Mouse (Mus musculus): Measurements from ENCODE around the gene Metrn. TPM values are rescaled to one million over a fixed set of nuclear protein-coding genes. Genes with fewer than 3 reads are reported as not detected.
A peak's percentile ranks its signal among the peaks of the same experiment; 100 is the strongest.

Gene Metrn
- total RNA-seq, 2 experiments from 2014 or later: 1.3 to 3.2 TPM

DNA sequence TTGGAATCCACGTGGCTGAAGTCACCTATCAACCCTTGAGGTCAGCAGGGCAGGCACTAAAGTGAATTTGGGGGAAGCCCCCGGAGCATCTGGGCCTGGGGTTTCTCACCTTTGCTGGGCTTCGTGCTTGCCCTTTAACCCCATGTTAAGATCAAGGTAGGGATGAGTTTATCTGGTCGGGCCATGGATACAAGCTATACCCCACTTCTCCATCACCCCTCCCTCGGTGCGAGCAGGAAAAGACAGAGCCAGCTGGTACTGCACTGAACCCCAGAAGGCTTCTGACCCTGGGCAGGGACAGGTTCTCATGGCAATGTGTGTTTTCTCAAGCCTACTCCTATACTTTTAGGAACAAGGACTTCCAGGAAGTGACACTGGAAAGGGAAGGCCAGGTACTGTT lies 15.6 kb downstream of the Metrn start:
- ATAC-seq (replicated peaks; ENCODE audit: low FRiP score, poor library complexity, severe bottlenecking): no peak

DNA sequence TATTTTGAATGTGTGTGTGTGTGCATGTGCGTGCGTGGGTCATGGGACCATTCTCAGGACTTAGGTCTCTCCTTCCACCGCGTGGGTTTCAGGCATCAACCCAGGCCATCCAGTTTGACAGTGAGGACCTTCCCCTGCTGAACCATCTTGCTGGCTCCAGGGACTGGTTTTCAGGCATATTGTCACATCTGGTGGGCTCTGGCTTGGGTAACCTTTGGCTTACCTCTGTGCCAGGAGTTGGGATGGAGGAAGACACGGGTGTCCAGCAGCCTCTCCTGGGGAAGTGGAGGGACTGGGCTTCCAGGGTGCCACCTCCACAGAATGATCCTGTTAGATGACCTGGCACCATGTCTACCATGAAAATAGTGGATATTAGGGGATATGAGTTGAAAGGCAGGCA lies 19.0 kb downstream of the Metrn start:
- ATAC-seq (replicated peaks; ENCODE audit: low FRiP score, poor library complexity, severe bottlenecking): no peak

DNA sequence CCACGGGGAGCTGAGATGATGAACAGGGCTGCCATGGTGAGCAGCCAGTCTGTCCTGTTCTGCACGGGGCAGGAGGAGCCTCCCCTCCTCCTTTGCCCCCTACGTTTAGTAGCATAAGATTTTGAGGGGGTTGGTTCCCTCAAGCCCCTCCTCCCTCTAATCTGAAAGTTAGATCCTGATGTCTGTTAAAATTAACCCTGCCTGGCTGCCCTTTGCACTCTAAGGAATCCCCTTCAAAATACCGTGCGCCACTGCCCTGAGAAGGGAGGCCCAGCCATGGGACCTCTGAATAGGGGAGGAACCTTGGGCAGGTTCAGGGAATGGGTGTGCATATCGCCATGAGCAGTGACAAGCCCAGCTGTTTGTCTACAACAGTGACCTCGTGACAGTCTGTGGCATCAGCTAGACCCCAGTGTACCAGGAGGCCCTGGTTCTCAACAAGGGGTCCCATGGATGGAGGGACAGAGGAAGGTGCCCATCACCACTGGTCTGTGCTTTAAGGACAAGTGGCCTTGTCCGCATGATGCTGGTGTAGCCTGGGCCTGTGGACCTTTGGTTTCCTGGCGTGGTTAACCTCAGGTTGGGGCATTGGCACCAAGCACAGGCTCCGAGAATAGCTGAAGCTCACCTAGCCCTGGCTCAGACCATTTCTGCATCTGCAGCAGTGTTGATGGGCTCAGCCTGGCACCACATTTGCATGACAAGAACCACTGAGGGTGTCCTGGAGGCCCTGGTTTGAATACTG lies 21.4 kb downstream of the Metrn start:
- ATAC-seq (replicated peaks; ENCODE audit: low FRiP score, poor library complexity, severe bottlenecking): no peak

DNA sequence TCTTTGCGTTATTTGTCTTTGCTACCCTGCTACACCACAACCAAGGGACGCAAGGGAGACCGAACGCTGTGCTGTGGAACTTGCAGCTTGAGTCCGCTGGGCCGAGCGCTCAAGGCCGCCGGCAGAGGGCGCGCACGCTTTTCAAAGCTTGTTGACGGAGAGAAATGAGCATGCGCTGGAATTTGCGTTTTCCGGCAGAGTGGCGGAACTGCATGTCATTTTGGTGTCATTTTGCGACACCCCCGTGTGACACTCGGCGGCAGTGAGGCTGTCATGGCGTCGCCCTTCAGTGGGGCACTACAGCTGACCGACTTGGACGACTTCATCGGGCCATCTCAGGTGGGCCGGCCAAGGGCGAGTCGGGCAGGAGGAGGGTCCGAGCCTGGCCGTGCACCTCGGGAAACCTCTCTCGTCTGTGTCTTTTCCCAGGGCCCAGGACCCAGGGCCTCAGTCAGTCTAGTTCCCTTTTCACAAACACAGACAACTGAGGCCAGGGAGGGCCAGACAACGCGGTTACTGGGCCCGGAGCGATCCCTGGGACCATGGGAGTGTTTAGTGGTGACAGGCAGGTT lies 23.3 kb downstream of the Metrn start, which contains the start of gene Narfl:
TSS of gene Narfl (plus strand) at position 228 of the 572 bp plus-strand sequence.
- ATAC-seq (replicated peaks; ENCODE audit: low FRiP score, poor library complexity, severe bottlenecking): peak; percentile 97

DNA sequence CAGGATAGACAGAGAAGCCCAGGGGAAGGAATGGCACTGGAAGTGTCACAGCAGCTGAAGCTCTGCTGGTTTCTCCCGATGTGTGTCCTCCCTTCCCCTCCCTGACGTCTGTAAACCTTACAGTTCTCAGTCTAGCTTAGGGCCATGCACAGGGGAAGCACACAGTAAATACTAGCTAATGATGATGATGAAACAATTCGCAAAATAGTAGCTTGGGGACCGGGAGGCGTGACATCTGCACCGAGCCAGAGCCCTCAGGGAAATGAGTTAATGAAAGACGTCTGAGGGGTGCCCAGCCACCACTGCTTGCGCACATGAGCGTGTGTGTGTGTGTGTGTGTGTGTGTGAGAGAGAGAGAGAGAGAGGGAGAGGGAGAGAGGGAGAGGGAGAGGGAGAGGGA lies 27.6 kb downstream of the Metrn start:
- no peak for ATAC-seq (replicated peaks; ENCODE audit: low FRiP score, poor library complexity, severe bottlenecking)

DNA sequence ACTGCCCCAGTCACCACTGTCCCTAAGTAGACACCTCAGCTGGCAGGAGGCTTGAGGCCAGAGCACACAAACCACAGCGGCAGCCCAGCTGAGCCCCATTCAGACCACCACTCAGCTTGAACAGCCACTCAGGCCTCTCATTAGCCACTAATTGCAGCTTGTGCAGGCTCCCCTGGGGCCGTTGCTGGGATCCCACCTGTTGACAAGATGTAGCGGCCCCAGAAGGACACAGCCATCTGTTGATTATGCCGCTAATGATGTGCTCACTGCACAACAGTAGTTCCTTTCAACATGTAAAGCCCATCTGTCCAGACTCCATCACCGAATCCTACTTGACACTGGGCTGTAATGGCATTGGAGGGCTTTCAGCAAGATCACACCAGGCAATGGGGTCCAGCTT lies 31.1 kb downstream of the Metrn start:
- ATAC-seq (replicated peaks; ENCODE audit: low FRiP score, poor library complexity, severe bottlenecking): no peak

DNA sequence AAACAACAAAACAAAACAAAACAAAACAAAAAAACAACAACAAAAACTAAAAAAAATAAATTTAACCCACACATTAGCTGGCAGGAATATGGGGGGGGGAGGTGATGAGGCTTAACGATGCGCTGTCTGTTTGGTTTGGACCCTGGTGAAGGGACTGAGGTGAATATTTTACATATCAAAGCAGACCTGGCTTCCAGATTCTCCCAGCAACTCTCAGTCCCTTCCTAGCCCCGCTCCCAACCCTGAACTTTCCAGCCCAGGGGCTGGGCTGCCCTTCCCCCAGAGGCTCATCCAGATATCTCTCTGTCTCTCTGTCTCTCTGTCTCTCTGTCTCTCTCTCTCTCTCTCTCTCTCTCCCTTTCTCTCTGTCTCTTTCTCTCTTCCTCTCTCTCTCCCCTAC lies 34.3 kb downstream of the Metrn start:
- ATAC-seq (replicated peaks; ENCODE audit: low FRiP score, poor library complexity, severe bottlenecking): no peak

DNA sequence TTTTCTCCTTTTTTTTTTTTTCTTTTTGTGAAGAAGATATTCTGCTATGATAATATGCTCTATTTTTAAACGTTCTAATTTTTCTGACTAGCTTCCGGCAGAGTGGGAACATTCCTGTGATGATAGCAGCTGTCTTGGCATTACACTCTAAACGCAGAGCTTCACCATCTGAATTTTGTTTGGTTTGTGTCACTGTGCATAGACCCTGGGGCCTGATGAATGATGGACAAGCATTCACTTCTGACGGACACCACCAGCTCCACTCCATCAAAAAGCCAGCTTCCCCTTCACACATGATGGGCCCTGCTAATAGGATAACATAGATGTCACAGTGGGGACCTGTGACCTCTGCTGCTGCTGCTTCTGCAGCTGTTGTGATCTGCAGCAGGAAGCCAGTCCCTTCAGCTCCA lies 35.4 kb downstream of the Metrn start:
- no peak for ATAC-seq (replicated peaks; ENCODE audit: low FRiP score, poor library complexity, severe bottlenecking)

DNA sequence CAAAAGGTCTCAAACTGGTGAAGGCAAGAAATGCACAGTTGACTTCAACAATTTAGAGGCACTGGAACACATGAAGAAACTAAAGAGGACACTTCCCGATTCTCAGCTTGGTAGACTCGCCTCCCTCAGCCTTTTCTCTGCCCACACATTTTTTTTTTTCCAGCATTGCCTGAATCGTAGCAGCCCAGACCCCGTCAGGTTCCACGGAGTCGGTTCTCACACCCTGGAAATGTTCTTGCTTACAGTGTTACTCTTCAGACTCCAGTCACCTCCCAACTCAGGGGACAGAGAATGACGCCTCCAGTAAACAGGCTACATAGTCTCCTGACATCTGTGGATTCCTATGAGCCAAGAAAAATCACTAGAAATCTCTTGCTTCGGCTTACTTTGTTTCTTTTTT lies 36.8 kb downstream of the Metrn start:
- ATAC-seq (replicated peaks; ENCODE audit: low FRiP score, poor library complexity, severe bottlenecking): no peak

DNA sequence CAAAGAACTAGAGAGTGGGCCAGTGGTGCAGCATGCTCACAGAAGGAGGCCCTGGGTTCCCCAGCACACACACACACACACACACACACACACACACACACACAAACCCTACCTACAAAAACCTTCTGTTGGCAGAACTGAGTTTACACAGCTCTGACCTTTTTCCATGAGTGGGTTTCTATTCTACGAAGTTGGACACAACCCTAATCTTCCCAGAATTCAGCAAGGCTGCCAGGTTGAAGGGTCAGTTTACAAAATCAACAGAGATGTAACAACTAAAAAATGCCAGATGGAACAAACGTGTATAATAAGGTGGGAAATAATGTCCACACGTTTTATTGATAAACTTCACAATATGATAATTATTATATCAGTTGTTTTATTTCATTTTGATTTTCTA lies 39.2 kb downstream of the Metrn start:
- no peak for ATAC-seq (replicated peaks; ENCODE audit: low FRiP score, poor library complexity, severe bottlenecking)

DNA sequence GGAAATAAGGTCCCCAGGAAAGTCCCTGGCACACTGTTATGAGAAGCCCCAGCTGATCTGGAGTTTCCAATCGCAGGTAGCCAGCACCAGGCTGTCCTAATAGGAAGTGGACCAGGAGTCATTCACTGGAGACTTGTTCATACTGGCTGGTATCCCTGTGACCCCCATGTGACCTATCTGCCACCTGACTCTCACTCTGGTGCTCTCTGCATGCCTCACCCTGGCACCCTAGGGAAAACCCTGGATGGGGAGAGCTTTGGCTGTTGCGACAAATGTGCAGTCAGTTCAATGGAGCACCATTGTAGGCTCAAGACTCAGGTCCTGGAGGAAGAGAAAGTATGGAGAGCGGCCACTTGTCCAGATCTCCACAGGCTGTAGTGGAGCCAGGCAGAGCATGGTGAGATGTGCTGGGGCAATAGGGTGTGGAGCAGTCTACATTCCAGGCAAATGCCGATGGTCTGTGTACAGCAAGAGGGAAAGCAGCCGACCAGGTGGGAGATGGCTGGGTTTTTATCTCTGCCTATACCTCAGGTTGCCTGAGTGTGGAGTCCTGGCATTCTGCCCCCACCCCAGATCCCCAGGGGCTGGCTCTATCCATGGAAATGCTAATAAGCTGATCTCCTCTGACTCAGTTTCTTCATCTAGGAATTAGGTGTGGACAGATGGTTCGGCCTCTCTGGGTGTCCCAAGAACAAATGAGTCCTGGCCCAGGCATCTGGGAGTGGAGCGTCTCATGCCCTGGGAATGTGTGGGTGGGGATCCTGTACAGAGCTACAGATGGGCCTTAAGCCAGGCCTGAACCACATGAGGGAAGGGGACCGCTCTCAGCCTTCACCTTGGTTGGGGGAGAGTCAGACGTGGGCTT lies 40.3 kb downstream of the Metrn start:
- ATAC-seq (replicated peaks; ENCODE audit: low FRiP score, poor library complexity, severe bottlenecking): no peak

DNA sequence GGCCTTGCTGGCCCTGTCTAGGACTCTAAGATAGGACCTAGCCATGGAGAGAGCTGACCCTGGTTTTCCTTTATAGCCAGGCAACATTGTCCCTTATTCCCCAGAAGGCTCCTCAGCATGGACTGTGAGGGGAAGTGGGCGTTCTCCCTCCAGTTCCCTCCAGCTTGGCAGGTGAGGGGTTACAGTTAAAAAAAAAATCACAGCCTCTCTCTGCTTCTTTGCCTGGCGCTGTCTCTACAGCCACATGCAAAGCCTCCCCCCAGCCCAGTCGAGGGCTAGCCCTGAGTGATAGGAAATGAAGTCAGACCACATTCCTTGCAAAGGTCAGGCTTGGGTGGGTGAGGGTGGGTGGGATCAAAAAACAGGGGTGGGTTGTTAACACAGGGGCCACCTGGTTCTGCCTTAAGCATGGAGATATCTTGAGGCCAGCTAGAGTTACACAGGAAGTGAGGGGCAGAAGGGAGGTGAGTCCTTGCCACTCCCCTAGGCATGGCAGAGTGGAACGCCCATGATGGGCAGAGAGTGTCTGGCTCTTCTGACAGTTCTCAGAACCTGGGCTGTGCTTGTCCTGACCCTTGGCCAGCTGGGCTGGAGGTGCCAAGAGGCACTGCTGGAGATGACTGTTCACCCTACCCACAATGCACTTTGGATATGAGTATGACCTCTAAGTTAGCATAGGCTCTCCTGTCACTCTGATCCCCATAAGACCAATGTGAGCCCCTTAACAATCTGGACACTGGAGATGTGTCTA lies 41.1 kb downstream of the Metrn start:
- ATAC-seq (replicated peaks; ENCODE audit: low FRiP score, poor library complexity, severe bottlenecking): no peak

DNA sequence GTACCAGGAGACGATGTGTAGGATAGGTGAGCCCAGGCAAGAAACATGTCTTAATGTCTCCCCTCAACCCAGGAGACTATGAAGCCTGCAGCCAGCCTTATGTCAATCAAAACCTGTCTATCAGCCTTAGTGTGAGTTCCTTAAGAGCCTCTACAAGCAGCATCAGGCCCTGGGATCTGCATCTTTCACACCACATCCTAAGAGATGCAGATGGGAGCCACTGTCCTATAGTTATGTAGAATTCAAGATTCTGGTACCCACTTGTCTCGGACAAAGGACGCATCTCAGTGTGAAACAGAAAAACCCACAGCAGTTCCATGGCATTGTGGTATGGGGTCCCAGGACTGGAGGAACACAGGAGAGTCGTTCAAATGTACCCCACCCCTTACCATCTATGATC lies 41.9 kb downstream of the Metrn start:
- no peak for ATAC-seq (replicated peaks; ENCODE audit: low FRiP score, poor library complexity, severe bottlenecking)

DNA sequence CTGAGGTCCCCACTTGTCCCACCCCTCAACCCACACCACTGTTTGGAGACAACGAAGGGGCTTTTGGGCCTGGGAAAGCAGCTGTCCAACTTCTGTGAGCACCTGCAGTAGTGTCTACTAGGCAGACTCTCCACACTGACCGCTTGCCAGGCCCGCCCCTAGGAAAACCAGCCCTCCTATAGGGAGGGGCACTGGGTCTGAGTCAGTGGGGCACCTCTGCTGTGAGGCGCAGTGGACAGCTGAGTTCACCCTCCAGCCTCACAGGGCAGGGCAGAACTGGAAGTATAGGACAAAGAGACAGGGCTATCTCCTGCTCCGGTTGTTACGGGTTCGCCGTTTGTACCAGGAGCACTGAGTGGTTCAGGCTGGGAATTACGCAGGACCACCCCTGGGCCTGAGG lies 42.7 kb downstream of the Metrn start, which contains the start of gene Msln:
TSS of gene Msln (minus strand) at position 138 of the 400 bp plus-strand sequence.
- no peak for ATAC-seq (replicated peaks; ENCODE audit: low FRiP score, poor library complexity, severe bottlenecking)

DNA sequence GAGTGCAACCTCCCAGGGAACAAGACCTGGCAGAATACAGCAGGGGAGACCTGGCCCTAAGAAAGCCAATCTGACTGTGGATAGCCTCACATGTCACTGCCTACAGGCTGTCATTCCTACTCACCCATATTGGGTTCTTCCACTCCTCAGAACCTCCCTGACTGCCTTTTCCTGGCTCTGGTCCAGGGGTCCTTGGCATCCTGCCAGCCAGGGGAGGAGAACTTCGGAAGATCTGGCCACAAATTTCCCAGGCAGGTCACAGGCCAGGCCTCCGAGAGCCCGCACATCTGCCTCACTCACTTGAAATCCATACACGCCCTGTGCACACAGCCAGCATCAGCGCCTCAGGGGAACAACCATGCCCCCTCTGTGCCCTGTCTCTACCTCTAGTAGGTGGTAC lies 45.5 kb downstream of the Metrn start:
- ATAC-seq (replicated peaks; ENCODE audit: low FRiP score, poor library complexity, severe bottlenecking): no peak

DNA sequence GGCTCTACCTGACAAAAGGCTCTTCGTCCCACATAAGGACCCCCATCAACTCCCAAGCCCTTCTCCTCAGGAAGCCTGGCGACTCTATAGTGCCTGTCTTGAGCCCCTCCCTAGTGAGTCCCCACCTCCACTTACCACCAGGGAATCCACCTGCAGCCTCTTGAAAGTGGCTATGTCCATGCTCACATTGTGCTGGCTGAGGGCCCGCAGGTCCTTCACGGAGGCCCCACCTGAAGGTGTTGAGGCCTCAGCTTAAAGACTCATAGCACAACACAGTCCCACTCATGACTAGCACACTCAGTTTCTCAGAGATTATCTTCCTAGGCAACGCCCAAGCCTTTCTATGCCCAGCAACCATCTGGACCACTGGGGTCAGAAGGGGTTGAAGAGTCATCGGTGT lies 47.6 kb downstream of the Metrn start:
- no peak for ATAC-seq (replicated peaks; ENCODE audit: low FRiP score, poor library complexity, severe bottlenecking)

DNA sequence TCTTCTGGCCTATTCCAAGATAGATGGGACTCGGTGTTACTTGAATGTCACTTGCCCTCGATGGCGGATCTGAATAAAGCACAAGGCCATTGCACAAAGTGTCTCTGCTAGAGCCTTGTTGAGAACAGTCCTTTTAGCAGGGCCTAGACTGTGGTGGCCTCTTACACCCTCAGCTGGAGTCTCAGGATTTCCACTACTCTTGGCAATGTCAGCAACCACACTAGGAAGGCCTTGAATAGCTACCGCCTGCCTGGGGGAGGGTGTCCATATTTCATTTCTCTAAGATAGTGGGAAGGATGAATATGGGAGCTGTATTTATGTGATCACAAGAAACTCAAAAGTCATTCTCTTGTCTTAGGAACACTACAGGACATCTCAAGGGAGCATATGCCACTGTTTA lies 48.7 kb downstream of the Metrn start:
- no peak for ATAC-seq (replicated peaks; ENCODE audit: low FRiP score, poor library complexity, severe bottlenecking)

DNA sequence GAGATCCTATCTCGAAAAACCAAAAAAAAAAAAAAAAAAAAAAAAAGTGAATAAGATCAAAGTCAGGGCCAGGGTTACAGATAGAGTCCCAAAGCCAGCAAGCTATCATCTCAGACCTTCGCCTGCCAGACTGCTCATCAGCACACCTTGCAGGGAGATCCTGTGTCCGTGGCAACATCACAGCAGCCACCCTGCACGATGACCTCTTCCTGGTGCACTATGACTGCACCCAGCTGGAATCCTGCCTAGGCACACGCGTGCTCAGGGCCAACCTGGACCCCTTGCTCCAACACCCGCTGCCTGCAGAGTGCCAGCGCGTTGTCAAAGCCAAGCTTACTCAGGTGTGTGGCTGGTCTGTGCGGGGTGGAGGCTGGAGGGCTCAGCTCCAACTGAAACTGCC lies 52.6 kb downstream of the Metrn start:
- ATAC-seq (replicated peaks; ENCODE audit: low FRiP score, poor library complexity, severe bottlenecking): no peak

DNA sequence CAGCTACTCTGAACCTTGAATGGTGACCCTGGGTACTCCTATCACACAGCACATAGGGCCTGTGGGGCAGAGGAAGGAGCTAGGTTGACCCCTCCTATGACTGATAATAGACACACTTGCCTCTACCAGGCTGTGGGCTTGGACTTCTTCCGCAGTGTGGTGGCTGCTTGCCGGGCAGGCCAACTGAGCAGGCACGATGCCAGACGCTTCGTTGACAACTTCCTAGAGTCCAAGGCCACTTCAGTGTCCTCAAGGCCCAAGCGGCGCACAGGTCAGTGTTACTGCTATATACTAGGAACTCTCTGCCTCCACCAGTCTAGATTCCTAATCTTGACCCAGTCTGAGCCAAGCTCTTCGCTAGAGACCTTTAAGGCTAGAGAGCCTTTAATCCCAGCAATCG lies 53.1 kb downstream of the Metrn start:
- no peak for ATAC-seq (replicated peaks; ENCODE audit: low FRiP score, poor library complexity, severe bottlenecking)
